Mouse (Mus musculus) 3T3-L1 (cell line): ENCODE results near the gene Ccdc22.

ENCODE experiments used
- DNase-seq: peaks from one replicate; pipeline ENCODE4 v3.0.0-alpha.2; 2015; ENCODE audit warnings: low read depth, low spot score

Gene Ccdc22

GRCm38 (mm10) chrX:7573176-7574086 is 31.9 kb downstream of the Ccdc22 start, which contains the start of gene Foxp3:
Gene Foxp3 (plus strand): TSS chrX:7573644.
- peak; percentile 15 for DNase-seq

DNA sequence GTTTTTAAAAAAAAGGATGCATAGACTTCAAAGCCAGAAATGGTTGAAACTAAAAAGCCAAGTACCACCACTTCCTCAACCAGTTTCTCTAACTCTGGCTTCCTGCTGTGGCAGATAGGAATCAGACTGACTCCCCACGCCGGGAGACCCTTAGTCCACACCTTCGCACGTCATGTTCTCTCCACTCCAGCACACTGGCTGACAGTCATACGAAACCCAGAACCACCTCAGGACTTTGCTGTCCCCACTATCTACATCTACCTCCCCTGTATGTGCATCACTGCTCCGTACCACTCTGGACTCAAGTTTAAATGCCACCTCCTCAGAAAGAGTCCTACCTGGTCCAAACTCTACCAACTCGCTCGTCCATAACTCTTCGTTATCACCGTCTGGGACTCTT is 32.9 kb downstream of the Ccdc22 start:
- no peak for DNase-seq

DNA sequence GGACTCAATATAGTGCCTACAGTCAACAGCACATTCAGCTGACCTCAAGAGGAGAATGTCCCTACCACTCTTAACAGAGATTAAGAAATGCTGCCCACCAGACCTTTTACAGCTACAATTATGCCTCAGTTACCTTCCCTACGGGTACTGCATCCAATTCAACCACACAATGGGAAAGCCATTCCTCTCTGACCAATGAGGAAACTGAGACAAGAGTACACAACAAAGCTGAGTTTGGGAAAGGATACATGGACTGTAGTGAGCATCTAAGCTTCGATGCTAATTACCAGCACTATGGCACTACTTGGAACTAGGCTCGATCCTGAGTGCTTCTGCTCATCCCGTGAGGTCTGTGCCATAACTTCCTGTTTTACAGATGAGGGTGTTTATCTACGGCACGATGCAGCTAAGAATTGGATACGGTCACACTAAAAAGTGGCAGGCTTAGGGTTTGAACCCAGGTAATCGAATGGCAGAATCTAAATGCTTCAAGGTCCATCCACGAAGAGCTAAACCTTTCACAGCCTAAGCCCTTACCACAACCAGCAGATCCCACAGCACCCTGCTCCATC is 33.7 kb downstream of the Ccdc22 start:
- no peak for DNase-seq

- DNase-seq = no peak
Observed at GRCm38 (mm10) chrX:7570481-7571175, 34.7 kb downstream of the Ccdc22 start.

- no peak for DNase-seq
Observed at GRCm38 (mm10) chrX:7567491-7567890, 37.8 kb downstream of the Ccdc22 start.

DNA sequence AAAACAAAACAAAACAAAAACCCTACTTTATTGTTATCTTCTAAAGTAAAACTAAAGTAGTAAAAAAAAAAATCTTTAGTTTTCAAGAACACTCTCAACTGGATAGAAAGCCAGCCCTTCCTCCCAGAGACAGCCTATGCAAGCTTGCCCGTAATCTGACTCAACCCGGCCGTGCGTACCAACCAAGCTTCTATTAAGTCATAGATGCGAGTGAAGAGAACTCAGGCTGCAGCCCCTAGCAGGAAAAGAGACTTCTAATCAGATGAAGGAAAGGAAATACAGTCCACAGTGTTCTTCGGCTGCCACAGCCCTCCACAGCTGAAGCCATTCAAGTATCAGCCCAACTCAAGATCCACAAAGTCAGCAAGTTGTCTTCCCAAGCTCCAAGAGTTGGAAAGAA is 39.0 kb downstream of the Ccdc22 start:
- DNase-seq = no peak

DNA sequence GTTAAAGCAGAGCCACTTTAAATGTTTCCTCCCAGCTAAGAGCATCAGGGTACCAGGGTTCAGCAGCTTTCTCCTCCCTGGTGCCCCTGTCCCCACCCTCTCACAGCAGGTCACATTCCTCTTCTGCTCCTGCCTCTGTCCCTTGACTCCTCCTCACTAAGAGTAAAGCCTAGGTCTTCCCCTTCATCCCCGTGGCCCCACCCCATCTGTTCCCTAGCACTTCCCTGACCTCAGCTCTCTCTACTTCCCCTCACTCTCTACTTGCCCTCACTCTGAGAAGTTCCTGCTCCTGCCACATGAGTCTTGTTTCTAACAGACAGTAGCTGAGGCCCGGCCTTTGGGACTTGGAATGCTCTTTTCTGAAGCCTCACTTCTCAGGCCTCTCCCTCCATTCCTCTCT is 42.2 kb downstream of the Ccdc22 start:
- DNase-seq = no peak

DNA sequence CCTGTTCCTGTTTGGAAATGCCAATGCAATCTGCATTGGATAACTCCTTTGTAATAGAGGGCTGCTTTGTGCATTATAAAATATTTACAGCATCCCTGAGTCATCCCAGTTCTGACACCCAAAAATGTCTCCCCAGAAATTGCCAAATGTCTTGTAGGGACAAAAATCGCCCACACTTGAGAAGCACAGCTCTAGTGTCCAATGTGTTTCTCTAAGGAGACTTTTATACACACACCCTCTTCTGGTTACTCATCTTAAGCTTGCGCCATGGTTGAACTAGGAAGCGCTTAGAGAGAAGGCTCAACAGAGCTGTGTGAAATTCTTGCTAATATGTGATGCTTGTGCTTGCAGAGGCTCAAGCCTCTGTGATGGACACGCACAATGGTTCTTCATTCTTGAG is 51.8 kb downstream of the Ccdc22 start:
- no peak for DNase-seq
